Mouse (Mus musculus): Measurements from ENCODE around the gene Minpp1. TPM values are rescaled to one million over a fixed set of nuclear protein-coding genes. Genes with fewer than 3 reads are reported as not detected.
A peak's percentile ranks its signal among the peaks of the same experiment; 100 is the strongest.
"Not testable (repeated sequence)": the region's sequence is repeated elsewhere in the genome, so short reads cannot be mapped to it uniquely, and the experiment has no call there.

The Minpp1 gene
- polyA plus RNA-seq (2016; fragmentation: Nextera tagmentation; extraction: Ambion mirVana), result 66.6 and 67.3 TPM in 2 replicates

DNA sequence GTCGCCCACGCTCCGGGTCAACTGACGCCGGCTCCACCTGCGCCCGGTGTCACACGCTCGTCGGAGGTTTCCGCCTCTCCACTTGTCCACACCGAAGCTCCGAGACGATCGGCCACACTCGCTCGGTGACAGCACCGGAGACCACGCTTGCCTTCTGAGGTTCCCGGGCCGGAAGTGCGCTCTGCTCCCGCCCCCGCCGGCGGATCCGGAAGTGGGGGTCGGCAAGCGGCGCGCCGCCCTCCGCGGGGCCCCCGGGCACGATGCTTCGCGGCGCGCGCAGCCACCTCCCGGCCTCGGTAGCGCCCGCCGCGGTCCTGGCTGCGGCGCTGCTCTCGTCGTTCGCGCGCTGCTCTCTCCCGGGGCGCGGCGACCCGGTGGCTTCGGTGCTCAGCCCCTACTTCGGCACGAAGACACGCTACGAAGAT, at the start of gene Minpp1:
Gene Minpp1, plus strand, starts transcription at position 89 of the 425 bp plus-strand sequence.
- under 1% methylated on average over 64 of the region's 64 CpGs for WGBS
- peak within 1 kb of the TSS; percentile 78 for H3K4me2 ChIP-seq (replicated peaks)

DNA sequence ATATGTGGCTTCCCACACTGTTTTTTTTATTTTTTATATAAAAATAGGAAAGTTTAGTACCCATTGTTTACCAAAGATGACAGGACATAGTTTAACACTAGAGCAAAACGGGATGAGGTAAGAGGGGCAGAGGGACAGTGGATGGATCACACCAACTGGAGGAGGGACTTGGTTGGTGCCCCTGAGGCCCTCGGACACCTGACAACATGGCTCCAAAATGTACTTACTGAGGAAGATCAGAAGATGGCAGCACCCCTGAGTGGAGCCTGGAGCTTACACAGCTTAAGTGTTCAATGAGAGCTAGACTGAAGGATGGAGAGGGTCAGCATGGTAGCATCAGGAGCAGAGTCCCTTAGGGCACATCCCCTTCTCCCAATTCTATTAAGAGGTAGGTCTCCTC, 46.2 kb upstream of the Minpp1 start:
- H3K4me2 ChIP-seq (replicated peaks), result no peak overlapping the region
- WGBS, result 90% methylated on average over 2 of the region's 2 CpGs
- H3K4me3 ChIP-seq, result no peak overlapping the region
- no peaks in the 10 kb centered on the region for H3K27me3 ChIP-seq (replicated peaks)
- no peak overlapping the region for H3K27ac ChIP-seq
- H3K4me1 ChIP-seq, result no peaks in the 10 kb centered on the region
- no peaks in the 10 kb centered on the region for H3K36me3 ChIP-seq
- no peaks in the 10 kb centered on the region for H3K9me3 ChIP-seq
- ATAC-seq (ENCODE audit: low FRiP score, low read depth), result 0 out of 2 replicates have a peak, but pooled peaks have one; percentile 37
- no peak overlapping the region for H3K9ac ChIP-seq

More for the DNA sequence above, at the start of gene Minpp1:
- Histone ChIP-seq H3K9me3 (no peaks in the 10 kb centered on the region), H3K27me3 (replicated peaks) (no peaks in the 10 kb centered on the region), H3K27ac (peak within 1 kb of the TSS; percentile 70; the same call in 1 of the 2 replicates), H3K36me3 (no peaks in the 10 kb centered on the region), H3K9ac (peak within 1 kb of the TSS; percentile 79), H3K4me3 (peak within 1 kb of the TSS; percentile 66), H3K4me1 (peaks cover 17% of the 10 kb centered on the region)
- peak; percentile 96 for ATAC-seq (ENCODE audit: low FRiP score, low read depth)

DNA sequence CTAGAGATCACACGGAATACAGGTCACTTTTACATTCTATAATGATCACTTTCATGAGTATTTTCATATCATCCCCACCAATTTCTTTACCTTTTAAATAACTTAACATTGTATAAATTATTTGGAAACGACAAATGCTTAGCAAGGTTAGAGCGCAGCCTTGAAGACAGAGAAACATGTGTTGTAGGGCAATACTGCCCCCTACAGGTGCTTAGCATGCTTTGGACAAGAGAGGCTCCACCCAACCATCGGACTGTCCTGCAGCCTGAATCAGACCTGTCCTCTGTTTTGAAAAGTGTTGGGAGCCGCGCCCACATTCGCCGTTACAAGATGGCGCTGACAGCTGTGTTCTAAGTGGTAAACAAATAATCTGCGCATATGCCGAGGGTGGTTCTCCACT, 44.0 kb upstream of the Minpp1 start:
- no peaks in the 10 kb centered on the region for H3K27me3 ChIP-seq (replicated peaks)
- no peak overlapping the region for H3K4me3 ChIP-seq
- no peak for ATAC-seq (ENCODE audit: low FRiP score, low read depth)
- H3K4me1 ChIP-seq, result no peaks in the 10 kb centered on the region
- H3K9ac ChIP-seq, result no peak overlapping the region
- H3K36me3 ChIP-seq, result no peaks in the 10 kb centered on the region
- no peak overlapping the region for H3K27ac ChIP-seq
- 97% methylated on average over 11 of the region's 11 CpGs for WGBS
- no peaks in the 10 kb centered on the region for H3K9me3 ChIP-seq
- H3K4me2 ChIP-seq (replicated peaks), result no peak overlapping the region

- no peak for ATAC-seq (ENCODE audit: low FRiP score, low read depth)
- H3K4me2 ChIP-seq (replicated peaks), result no peak overlapping the region
- H3K36me3 ChIP-seq, result no peaks in the 10 kb centered on the region
- H3K9ac ChIP-seq, result no peak overlapping the region
- no peak overlapping the region for H3K4me3 ChIP-seq
- no peaks in the 10 kb centered on the region for H3K9me3 ChIP-seq
- no peak overlapping the region for H3K27ac ChIP-seq
- no peaks in the 10 kb centered on the region for H3K4me1 ChIP-seq
- H3K27me3 ChIP-seq (replicated peaks), result no peaks in the 10 kb centered on the region
- 93% methylated on average over 10 of the region's 10 CpGs for WGBS
Measured at GRCm38 (mm10) chr19:32448931-32449330, 36.6 kb upstream of the Minpp1 start.

- H3K4me1 ChIP-seq, result no peaks in the 10 kb centered on the region
- no peak overlapping the region for H3K9ac ChIP-seq
- H3K4me2 ChIP-seq (replicated peaks), result no peak overlapping the region
- H3K36me3 ChIP-seq, result no peaks in the 10 kb centered on the region
- ATAC-seq (ENCODE audit: low FRiP score, low read depth), result no peak
- H3K27me3 ChIP-seq (replicated peaks), result no peaks in the 10 kb centered on the region
- no peak overlapping the region for H3K4me3 ChIP-seq
- no peaks in the 10 kb centered on the region for H3K9me3 ChIP-seq
- 75% methylated on average over 4 of the region's 4 CpGs for WGBS
- no peak overlapping the region for H3K27ac ChIP-seq
Measured at GRCm38 (mm10) chr19:32452231-32452630, 33.3 kb upstream of the Minpp1 start.

DNA sequence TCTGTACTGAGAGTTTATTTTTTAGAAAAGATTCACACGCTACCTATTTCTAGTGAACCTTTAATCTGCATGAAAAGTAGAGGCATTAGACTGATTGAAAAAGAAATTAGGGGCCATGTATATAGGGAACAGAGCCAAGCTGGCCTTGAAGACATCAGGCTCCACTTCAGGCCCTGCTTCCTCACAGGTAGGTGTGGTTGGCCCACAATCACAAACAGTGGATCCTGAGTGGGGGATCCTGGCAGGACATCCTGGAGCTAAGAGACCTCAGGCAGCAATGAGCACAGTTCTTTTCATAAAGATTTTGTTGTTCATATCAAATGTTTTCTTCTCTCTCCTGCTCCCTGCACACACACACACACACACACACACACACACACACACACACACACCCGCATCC, 28.8 kb upstream of the Minpp1 start:
- no peak overlapping the region for H3K27ac ChIP-seq
- H3K4me2 ChIP-seq (replicated peaks), result no peak overlapping the region
- 84% methylated on average over 2 of the region's 2 CpGs for WGBS
- no peaks in the 10 kb centered on the region for H3K27me3 ChIP-seq (replicated peaks)
- H3K9ac ChIP-seq, result no peak overlapping the region
- no peak overlapping the region for H3K4me3 ChIP-seq
- peaks cover 5% of the 10 kb centered on the region; the same call in 1 of the 2 replicates for H3K9me3 ChIP-seq
- H3K36me3 ChIP-seq, result no peaks in the 10 kb centered on the region
- ATAC-seq (ENCODE audit: low FRiP score, low read depth), result no peak
- H3K4me1 ChIP-seq, result no peaks in the 10 kb centered on the region

DNA sequence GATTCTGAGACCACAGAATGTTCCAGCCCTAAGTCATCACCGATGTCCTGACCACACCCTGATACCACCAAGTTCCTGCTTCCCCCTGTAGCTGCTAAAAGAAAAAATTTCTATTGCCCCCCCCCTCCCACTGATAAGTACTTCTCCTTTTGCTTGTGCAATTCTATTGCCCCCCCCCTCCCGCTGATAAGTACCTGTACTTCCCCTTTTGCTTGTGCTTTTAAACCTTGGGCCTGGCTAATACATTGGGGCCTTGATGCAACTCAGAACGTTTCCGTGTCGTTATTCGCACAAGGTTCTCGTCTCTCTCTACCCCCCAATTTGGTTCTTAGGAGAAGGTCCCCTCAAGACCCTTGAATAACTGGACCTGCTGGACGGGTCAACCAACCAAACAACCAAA, 27.9 kb upstream of the Minpp1 start:
- not testable (repeated sequence) for ATAC-seq (ENCODE audit: low FRiP score, low read depth); H3K4me3 ChIP-seq; H3K27me3 ChIP-seq (replicated peaks); H3K4me2 ChIP-seq (replicated peaks); H3K4me1 ChIP-seq; H3K9ac ChIP-seq; H3K27ac ChIP-seq; H3K9me3 ChIP-seq; H3K36me3 ChIP-seq
- 86% methylated on average over 8 of the region's 8 CpGs for WGBS

GRCm38 (mm10) chr19:32463037-32463436, 22.5 kb upstream of the Minpp1 start:
- ATAC-seq (ENCODE audit: low FRiP score, low read depth), result no peak
- no peak overlapping the region for H3K9ac ChIP-seq

GRCm38 (mm10) chr19:32465228-32465627, 20.3 kb upstream of the Minpp1 start:
- no peak for ATAC-seq (ENCODE audit: low FRiP score, low read depth)
- WGBS, result 87% methylated on average over 4 of the region's 4 CpGs

More at GRCm38 (mm10) chr19:32463037-32463436, 22.5 kb upstream of the Minpp1 start:
- Histone ChIP-seq H3K4me2 (replicated peaks) (no peak overlapping the region), H3K27me3 (replicated peaks) (no peaks in the 10 kb centered on the region), H3K27ac (no peak overlapping the region), H3K4me1 (no peaks in the 10 kb centered on the region), H3K36me3 (no peaks in the 10 kb centered on the region), H3K9me3 (peaks cover 5% of the 10 kb centered on the region; the same call in 1 of the 2 replicates), H3K4me3 (no peak overlapping the region)
- WGBS, result 90% methylated on average over 6 of the region's 6 CpGs

DNA sequence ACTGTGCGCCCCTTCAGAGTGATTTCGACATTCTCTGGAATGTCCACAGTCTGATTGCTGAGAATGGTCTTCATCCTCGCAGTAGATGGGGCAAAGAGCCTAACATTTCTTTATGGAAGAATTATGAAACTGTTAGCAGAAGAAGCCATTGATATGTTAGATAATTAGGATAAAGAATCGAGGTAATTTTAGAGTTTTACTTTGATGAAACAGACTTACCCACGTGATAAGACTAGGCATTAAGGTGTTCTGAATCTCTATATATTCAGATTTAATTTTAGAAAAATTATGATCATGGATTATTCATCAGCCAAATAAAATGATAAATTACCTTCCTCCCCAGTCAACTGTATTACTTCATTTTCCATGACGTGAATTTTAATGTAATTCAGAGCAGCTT, 19.1 kb upstream of the Minpp1 start, which contains the start of gene Rpl9-ps6:
Gene Rpl9-ps6, minus strand, starts transcription at position 101 of the 400 bp plus-strand sequence.
- H3K9ac ChIP-seq, result no peak within 1 kb of the TSS
- H3K27ac ChIP-seq, result no peak within 1 kb of the TSS
- no peaks in the 10 kb centered on the region for H3K27me3 ChIP-seq (replicated peaks)
- no peaks in the 10 kb centered on the region for H3K4me1 ChIP-seq
- H3K4me3 ChIP-seq, result no peak within 1 kb of the TSS
- no peaks in the 10 kb centered on the region for H3K9me3 ChIP-seq
- 92% methylated on average over 6 of the region's 6 CpGs for WGBS
- H3K4me2 ChIP-seq (replicated peaks), result no peak within 1 kb of the TSS
- ATAC-seq (ENCODE audit: low FRiP score, low read depth), result no peak
- no peaks in the 10 kb centered on the region for H3K36me3 ChIP-seq

More at GRCm38 (mm10) chr19:32465228-32465627, 20.3 kb upstream of the Minpp1 start:
- H3K9ac ChIP-seq, result no peak overlapping the region
- no peak overlapping the region for H3K27ac ChIP-seq
- H3K9me3 ChIP-seq, result no peaks in the 10 kb centered on the region
- no peak overlapping the region for H3K4me2 ChIP-seq (replicated peaks)
- no peak overlapping the region for H3K4me3 ChIP-seq
- no peaks in the 10 kb centered on the region for H3K27me3 ChIP-seq (replicated peaks)
- no peaks in the 10 kb centered on the region for H3K4me1 ChIP-seq
- no peaks in the 10 kb centered on the region for H3K36me3 ChIP-seq

DNA sequence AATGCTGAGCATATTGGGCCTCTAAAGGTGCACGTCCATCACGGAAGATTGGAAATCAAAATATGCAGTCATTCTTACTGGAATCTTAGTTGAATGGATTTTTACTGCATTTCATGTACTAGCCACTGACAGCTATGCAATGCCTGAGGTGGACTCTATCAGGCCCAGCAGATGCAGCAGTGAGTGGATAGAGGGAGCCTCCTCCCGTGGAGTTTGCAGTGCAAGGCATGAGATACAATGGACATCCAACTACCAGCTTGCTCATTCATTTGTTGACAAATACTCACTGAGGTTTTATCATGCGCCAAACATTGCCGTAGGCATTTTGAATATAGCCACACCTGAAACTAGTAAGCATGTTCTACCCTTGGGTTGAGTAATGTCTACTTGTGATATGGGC, 18.2 kb upstream of the Minpp1 start:
- Histone ChIP-seq H3K36me3 (no peaks in the 10 kb centered on the region), H3K9ac (no peak overlapping the region), H3K4me2 (replicated peaks) (no peak overlapping the region), H3K4me3 (no peak overlapping the region), H3K27me3 (replicated peaks) (no peaks in the 10 kb centered on the region), H3K27ac (no peak overlapping the region), H3K9me3 (no peaks in the 10 kb centered on the region), H3K4me1 (no peaks in the 10 kb centered on the region)
- no peak for ATAC-seq (ENCODE audit: low FRiP score, low read depth)
- 89% methylated on average over 5 of the region's 5 CpGs for WGBS

GRCm38 (mm10) chr19:32470059-32470497, 15.5 kb upstream of the Minpp1 start:
- ATAC-seq (ENCODE audit: low FRiP score, low read depth), result no peak
- Histone ChIP-seq H3K4me1 (no peaks in the 10 kb centered on the region), H3K36me3 (no peaks in the 10 kb centered on the region), H3K27ac (no peak overlapping the region), H3K9me3 (no peaks in the 10 kb centered on the region), H3K9ac (no peak overlapping the region), H3K4me3 (no peak overlapping the region), H3K4me2 (replicated peaks) (no peak overlapping the region), H3K27me3 (replicated peaks) (no peaks in the 10 kb centered on the region)
- 55% methylated on average over 6 of the region's 6 CpGs for WGBS

DNA sequence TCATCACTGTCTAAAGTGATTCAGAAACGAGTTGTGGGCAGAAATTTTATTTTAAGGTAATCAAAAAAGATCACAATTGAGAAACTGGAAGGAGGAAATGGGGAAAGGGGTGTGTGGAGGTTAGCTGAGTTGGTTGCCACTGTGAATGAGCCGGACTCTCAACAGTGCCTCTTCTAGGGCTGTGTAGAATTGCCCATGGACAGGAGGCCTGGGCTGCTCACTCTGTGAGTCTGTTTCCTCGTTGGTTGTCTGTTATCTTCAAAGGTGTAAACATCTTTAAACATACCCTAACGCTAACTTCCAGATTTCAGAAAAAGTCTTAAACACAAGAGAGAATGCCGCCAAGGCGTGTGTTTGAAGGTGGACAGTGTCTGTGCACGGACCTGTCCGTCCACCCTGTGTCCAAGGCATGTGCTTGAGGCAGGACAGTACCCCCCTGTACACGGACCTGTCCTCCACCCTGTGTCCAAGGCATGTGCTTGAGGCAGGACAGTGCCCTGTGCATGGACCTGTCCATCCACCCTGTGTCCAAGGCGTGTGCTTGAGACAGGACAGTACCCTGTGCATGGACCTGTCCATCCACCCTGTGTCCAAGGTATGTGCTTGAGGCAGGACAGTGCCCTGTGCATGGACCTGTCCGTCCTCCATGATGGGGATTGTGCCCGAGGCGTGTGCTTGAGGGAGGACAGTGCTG, 14.9 kb upstream of the Minpp1 start:
- Histone ChIP-seq H3K9me3 (no peaks in the 10 kb centered on the region), H3K4me1 (no peaks in the 10 kb centered on the region), H3K9ac (no peak overlapping the region), H3K36me3 (no peaks in the 10 kb centered on the region), H3K4me3 (no peak overlapping the region), H3K27ac (no peak overlapping the region), H3K4me2 (replicated peaks) (no peak overlapping the region), H3K27me3 (replicated peaks) (no peaks in the 10 kb centered on the region)
- ATAC-seq (ENCODE audit: low FRiP score, low read depth), result no peak
- 91% methylated on average over 13 of the region's 13 CpGs for WGBS
